Mouse (Mus musculus): ENCODE data around the gene Ppm1e. TPM values are rescaled to one million over a fixed set of nuclear protein-coding genes. Genes with fewer than 3 reads are reported as not detected.

Gene Ppm1e
- polyA plus RNA-seq, 1 experiment, result 0.32 TPM

- Histone ChIP-seq H3K36me3 (replicated peaks; ENCODE audit: low read length) (no peaks in the 10 kb centered on the region), H3K4me1 (peaks cover 13% of the 10 kb centered on the region), H3K27me3 (replicated peaks) (peaks cover 9% of the 10 kb centered on the region), H3K9me3 (peaks cover 5% of the 10 kb centered on the region; the same call in 1 of the 2 replicates), H3K4me3 (replicated peaks) (no peak overlapping the region)
- no peak for TF ChIP-seq GATA1 (IDR thresholded peaks at IDR 0.05; ENCODE audit: borderline replicate concordance, low read length)
- TF ChIP-seq FLI1 (IDR thresholded peaks at IDR 0.05; ENCODE audit: low read length), result no peak
Observed at GRCm38 (mm10) chr11:87365120-87365519, 6.3 kb upstream of the Ppm1e start.

GRCm38 (mm10) chr11:87359262-87359612 is 414 bp upstream of the Ppm1e start:
- Histone ChIP-seq H3K27me3 (replicated peaks) (peaks cover 50% of the 10 kb centered on the region), H3K4me3 (replicated peaks) (peak overlapping the region; percentile 93)
- TF ChIP-seq GATA1 (IDR thresholded peaks at IDR 0.05; ENCODE audit: borderline replicate concordance, low read length) (no peak), FLI1 (IDR thresholded peaks at IDR 0.05; ENCODE audit: low read length) (no peak)

GRCm38 (mm10) chr11:87357317-87358300 is 1.2 kb downstream of the Ppm1e start:
- Histone ChIP-seq H3K27me3 (replicated peaks) (peaks cover 55% of the 10 kb centered on the region), H3K4me3 (replicated peaks) (peak overlapping the region; percentile 93)
- no peak for TF ChIP-seq FLI1 (IDR thresholded peaks at IDR 0.05; ENCODE audit: low read length)
- TF ChIP-seq GATA1 (IDR thresholded peaks at IDR 0.05; ENCODE audit: borderline replicate concordance, low read length), result no peak

More at GRCm38 (mm10) chr11:87359262-87359612, 414 bp upstream of the Ppm1e start:
- H3K9me3 ChIP-seq, result peaks cover 5% of the 10 kb centered on the region; the same call in 1 of the 2 replicates
- H3K4me1 ChIP-seq, result peaks cover 23% of the 10 kb centered on the region
- no peaks in the 10 kb centered on the region for H3K36me3 ChIP-seq (replicated peaks; ENCODE audit: low read length)

GRCm38 (mm10) chr11:87354861-87355260 is 4.0 kb downstream of the Ppm1e start:
- Histone ChIP-seq H3K4me3 (replicated peaks) (no peak overlapping the region), H3K36me3 (replicated peaks; ENCODE audit: low read length) (no peaks in the 10 kb centered on the region), H3K4me1 (peaks cover 23% of the 10 kb centered on the region), H3K9me3 (peaks cover 6% of the 10 kb centered on the region; the same call in 1 of the 2 replicates), H3K27me3 (replicated peaks) (peaks cover 48% of the 10 kb centered on the region)
- no peak for TF ChIP-seq GATA1 (IDR thresholded peaks at IDR 0.05; ENCODE audit: borderline replicate concordance, low read length)
- no peak for TF ChIP-seq FLI1 (IDR thresholded peaks at IDR 0.05; ENCODE audit: low read length)

More at GRCm38 (mm10) chr11:87357317-87358300, 1.2 kb downstream of the Ppm1e start:
- Histone ChIP-seq H3K4me1 (peaks cover 23% of the 10 kb centered on the region), H3K9me3 (no peaks in the 10 kb centered on the region), H3K36me3 (replicated peaks; ENCODE audit: low read length) (no peaks in the 10 kb centered on the region)

- TF ChIP-seq GATA1 (IDR thresholded peaks at IDR 0.05; ENCODE audit: borderline replicate concordance, low read length), result no peak
- no peak for TF ChIP-seq FLI1 (IDR thresholded peaks at IDR 0.05; ENCODE audit: low read length)
- Histone ChIP-seq H3K4me1 (peaks cover 15% of the 10 kb centered on the region), H3K27me3 (replicated peaks) (peaks cover 38% of the 10 kb centered on the region), H3K9me3 (peaks cover 6% of the 10 kb centered on the region; the same call in 1 of the 2 replicates), H3K4me3 (replicated peaks) (no peak overlapping the region), H3K36me3 (replicated peaks; ENCODE audit: low read length) (no peaks in the 10 kb centered on the region)
Observed at GRCm38 (mm10) chr11:87353646-87354170, 5.1 kb downstream of the Ppm1e start.

- Histone ChIP-seq H3K4me1 (peaks cover 3% of the 10 kb centered on the region; the same call in 1 of the 2 replicates), H3K27me3 (replicated peaks) (peaks cover 18% of the 10 kb centered on the region), H3K9me3 (no peaks in the 10 kb centered on the region), H3K4me3 (replicated peaks) (no peak overlapping the region), H3K36me3 (replicated peaks; ENCODE audit: low read length) (no peaks in the 10 kb centered on the region)
- TF ChIP-seq GATA1 (IDR thresholded peaks at IDR 0.05; ENCODE audit: borderline replicate concordance, low read length), result no peak
- TF ChIP-seq FLI1 (IDR thresholded peaks at IDR 0.05; ENCODE audit: low read length), result no peak
Observed at GRCm38 (mm10) chr11:87326381-87326780, 32.4 kb downstream of the Ppm1e start.

- H3K4me1 ChIP-seq, result peaks cover 3% of the 10 kb centered on the region; the same call in 1 of the 2 replicates
- no peak for TF ChIP-seq GATA1 (IDR thresholded peaks at IDR 0.05; ENCODE audit: borderline replicate concordance, low read length)
- TF ChIP-seq FLI1 (IDR thresholded peaks at IDR 0.05; ENCODE audit: low read length), result no peak
- no peak overlapping the region for H3K4me3 ChIP-seq (replicated peaks)
- H3K36me3 ChIP-seq (replicated peaks; ENCODE audit: low read length), result no peaks in the 10 kb centered on the region
- peaks cover 16% of the 10 kb centered on the region for H3K27me3 ChIP-seq (replicated peaks)
- no peaks in the 10 kb centered on the region for H3K9me3 ChIP-seq
Observed at GRCm38 (mm10) chr11:87322558-87322957, 36.3 kb downstream of the Ppm1e start.

GRCm38 (mm10) chr11:87320007-87320406 is 38.8 kb downstream of the Ppm1e start:
- H3K4me1 ChIP-seq, result no peaks in the 10 kb centered on the region
- TF ChIP-seq GATA1 (IDR thresholded peaks at IDR 0.05; ENCODE audit: borderline replicate concordance, low read length), result no peak
- no peak for TF ChIP-seq FLI1 (IDR thresholded peaks at IDR 0.05; ENCODE audit: low read length)
- no peaks in the 10 kb centered on the region for H3K36me3 ChIP-seq (replicated peaks; ENCODE audit: low read length)
- H3K9me3 ChIP-seq, result no peaks in the 10 kb centered on the region
- H3K27me3 ChIP-seq (replicated peaks), result peaks cover 16% of the 10 kb centered on the region
- no peak overlapping the region for H3K4me3 ChIP-seq (replicated peaks)

GRCm38 (mm10) chr11:87318956-87319708 is 39.7 kb downstream of the Ppm1e start:
- H3K36me3 ChIP-seq (replicated peaks; ENCODE audit: low read length), result no peaks in the 10 kb centered on the region
- H3K4me1 ChIP-seq, result no peaks in the 10 kb centered on the region
- no peak overlapping the region for H3K4me3 ChIP-seq (replicated peaks)
- TF ChIP-seq GATA1 (IDR thresholded peaks at IDR 0.05; ENCODE audit: borderline replicate concordance, low read length) (no peak), FLI1 (IDR thresholded peaks at IDR 0.05; ENCODE audit: low read length) (no peak)
- H3K9me3 ChIP-seq, result no peaks in the 10 kb centered on the region
- H3K27me3 ChIP-seq (replicated peaks), result peaks cover 16% of the 10 kb centered on the region

All from megakaryocyte, embryonic 14.5 days (primary cell).